Mouse (Mus musculus) neutrophil, adult 83 days (primary cell): ENCODE data around the gene Ubxn1. TPM values are rescaled to one million over a fixed set of nuclear protein-coding genes. Genes with fewer than 3 reads are reported as not detected.

Experiments
- total RNA-seq, 2 experiments: library from RNA; stranded (reverse); gene quantifications; one replicate each; pipeline ENCODE4 v1.2.4; 2023

Ubxn1 gene
- 10 to 100 TPM; 92.2 to 94.2 TPM for total RNA-seq

DNA sequence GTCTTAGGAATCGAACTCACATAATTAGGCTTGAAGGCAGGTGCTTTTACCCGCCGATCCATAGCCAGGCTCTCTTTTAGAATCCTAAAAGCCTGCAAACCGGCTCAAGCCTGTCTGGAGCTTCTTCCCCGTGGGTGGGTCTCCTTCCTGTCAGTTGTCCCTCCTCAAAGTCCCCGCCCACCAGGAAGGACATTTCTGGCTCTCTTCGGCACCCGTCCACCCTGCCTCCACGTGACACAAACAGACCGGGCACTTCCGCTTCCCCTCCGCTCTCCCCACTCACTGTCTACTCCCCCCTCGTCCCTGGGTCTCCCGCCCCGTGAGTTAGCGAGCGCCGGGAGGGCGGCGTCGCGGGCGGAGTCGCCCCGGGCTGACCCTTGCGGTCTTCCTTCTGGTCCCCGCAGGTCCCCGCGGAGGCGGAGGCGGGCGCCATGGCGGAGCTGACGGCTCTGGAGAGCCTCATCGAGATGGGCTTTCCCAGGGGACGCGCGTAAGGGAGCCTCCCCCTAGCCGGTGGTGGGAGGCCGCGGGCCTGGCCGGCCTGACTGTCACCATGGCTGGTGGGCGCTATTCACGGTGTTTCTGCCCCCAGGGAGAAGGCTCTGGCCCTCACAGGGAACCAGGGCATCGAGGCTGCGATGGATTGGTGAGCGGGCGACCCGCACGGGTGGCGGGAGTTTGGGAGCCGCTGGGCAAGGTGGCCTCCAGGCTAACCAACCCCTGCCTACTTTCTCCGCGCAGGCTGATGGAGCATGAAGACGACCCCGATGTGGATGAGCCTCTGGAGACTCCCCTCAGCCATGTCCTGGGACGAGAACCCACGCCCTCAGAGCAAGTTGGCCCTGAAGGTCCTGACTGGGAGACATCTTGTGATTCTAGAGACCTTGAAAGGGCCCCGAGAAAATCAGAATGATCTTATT lies at the start of gene Ubxn1:
TSS of gene Ubxn1 (plus strand) at position 230 of the 920 bp plus-strand sequence.

DNA sequence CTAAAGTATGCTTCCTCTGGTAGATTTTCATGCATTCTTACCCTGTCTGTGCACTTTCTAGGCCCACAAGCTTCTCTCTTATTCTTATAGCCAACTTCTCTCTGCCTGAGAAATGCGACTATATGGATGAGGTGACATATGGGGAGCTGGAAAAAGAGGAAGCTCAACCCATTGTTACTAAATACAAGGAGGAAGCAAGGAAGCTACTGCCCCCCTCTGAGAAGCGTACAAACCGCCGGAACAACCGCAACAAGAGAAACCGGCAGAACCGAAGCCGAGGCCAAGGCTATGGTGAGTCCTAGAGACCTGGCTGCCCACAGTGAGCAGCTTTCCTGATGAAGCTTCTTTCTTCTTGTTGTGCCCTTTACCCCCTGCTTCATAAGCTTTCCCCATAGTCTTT lies 41.6 kb upstream of the Ubxn1 start, which contains the start of gene AC129217.1:
TSS of gene AC129217.1 (plus strand) at position 114 of the 400 bp plus-strand sequence.

GRCm38 (mm10) chr19:8837251-8837791 lies 34.0 kb upstream of the Ubxn1 start, which contains the start of gene Bscl2:
Bscl2 (plus strand) TSS chr19:8837467.

DNA sequence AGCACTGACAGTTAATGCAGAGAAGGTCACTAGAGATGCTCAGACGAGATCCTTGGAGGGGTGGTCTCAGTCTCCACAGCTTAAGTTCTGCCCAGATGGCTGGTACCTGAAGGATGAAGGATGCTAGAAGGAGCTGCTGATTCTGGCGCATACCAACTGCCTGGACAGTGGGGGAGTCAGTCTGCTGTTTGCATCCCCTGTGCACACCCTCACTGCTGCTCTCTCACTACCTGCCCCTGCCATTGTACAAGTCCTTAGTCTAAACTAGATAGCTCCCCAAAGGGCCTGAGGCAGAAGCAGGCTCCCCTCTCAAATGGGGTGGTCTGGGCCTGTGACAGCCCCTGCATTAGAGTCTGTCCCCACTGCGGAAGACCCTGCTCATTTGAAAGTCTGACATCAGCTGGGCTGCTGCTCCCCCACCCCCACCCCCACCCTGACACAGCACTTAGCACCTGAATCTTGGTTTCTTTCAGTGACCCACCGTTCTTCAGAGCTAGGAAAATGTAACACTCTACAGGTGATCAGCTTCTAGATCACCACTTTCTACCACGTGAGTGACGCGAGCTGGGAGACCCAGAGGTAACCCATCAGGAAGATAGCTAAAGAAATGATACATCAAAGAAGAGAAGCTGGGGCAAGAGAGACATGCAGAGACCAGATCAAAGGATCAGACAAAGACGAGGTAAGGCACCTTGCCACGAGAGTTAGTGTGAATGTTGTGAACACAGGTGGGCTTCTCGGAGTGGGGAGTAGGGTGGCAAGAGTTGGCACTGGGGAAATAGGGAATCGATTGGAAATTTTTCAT lies 32.0 kb upstream of the Ubxn1 start, which contains the start of gene Gng3:
TSS of gene Gng3 (minus strand) at position 92 of the 805 bp plus-strand sequence.

GRCm38 (mm10) chr19:8850402-8850901 lies 20.8 kb upstream of the Ubxn1 start, which contains the start of gene Lrrn4cl:
Lrrn4cl (plus strand) TSS chr19:8850768.

DNA sequence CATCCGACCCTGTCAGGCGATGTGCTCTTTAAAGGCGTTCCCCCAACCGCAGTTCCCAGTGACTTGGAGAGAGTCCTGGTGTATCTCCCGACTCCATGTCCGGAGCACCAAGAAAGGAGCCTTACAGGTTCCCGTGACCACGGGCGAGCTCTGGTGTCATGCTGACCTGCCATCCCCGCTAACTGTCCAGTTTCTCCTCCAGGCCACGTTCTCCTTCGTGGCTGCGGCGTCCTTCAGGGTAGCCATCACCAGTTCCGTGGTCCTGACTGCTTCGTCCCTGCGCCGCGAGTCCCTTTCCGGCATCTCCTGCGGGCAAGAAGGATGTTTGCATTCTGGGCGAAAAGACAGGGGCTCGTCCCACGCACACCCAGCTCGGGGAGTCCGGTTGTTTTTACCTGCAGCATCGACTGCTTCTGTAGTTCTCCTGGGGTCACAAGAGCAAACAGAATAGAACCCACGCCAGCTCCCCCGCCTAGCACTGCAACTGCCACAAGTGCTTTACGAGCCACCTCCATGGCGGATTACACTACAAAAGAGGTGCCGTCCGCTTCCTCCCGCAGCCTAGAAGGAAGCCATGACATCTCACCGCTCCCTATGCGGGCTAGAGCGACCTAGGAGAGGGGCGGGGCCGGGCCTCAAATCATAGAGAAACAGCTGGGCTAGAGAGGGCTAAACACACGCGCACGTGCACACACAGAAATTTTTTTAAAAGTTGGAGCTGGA lies 9.2 kb downstream of the Ubxn1 start, which contains the start of gene Uqcc3:
TSS of gene Uqcc3 (minus strand) at position 613 of the 723 bp plus-strand sequence.

DNA sequence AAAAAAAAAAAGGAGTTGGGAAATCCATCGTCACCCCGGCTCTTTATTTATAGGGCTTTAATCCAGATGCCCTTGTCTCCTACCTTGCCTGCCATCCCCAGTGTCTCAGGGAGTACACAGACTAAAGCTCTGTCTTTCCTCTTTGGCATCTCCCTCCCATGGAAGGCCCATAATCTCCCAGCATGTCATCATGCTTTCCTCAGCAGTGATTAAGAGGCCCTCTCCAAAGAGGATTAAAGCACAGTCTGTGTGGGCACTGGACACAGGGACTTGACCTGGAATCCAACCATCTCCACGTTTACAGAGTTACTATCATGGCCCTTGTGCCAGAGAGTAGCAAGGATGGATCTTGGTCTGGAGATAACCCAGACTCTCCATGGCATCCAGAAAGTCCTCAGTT lies 12.3 kb downstream of the Ubxn1 start, which contains the start of the genes Lbhd1 and Gm49403:
TSS of gene Lbhd1 (plus strand) at position 117 of the 400 bp plus-strand sequence.
TSS of gene Gm49403 (plus strand) at position 315 of the 400 bp plus-strand sequence.

DNA sequence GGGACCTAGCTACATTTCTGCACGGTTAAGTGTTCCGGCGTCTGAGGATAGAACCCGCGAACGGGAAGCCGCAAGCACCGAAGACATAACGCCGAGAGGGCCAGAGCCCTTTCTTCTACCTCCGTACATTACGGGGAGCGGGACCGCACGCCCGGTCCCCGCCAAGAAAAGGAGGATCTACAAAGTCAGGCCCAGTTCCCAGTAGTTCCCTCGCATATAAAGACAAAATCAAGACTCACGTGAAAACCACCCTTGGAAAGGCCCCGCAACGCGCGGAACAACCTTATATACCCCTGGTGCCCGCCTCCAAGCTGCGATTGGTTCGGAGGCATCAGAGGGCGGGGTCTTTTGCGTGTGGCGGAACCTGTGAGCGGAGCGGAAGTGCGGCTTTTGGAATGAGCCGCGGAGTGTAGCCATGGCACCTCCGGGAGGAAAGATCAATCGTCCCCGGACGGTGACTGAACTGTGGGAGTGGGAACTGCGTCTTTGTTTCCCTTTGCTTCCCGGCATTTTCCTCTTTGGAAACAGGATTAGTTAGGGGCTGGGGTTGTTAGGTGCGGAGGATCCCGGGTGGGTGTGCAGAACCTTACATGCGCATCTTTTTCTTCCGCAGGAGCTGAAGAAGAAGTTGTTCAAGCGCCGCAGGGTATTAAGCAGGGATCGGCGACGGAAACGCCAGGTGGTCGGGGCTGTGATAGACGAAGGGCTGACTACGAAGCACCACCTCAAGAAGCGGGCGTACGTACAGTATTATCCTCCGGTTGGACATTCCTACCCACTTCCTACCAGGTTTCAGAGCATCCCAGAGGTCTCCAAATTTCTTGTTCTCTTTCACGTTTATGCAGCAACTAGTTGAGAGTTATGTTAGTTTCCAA lies 17.5 kb downstream of the Ubxn1 start, which contains the start of the genes 1810009A15Rik and Gm49416:
TSS of gene 1810009A15Rik (plus strand) at position 343 of the 875 bp plus-strand sequence.
TSS of gene Gm49416 (plus strand) at position 416 of the 875 bp plus-strand sequence.

GRCm38 (mm10) chr19:8892829-8893766 lies 21.8 kb downstream of the Ubxn1 start, which contains the start of gene Ints5:
Ints5 (plus strand) TSS chr19:8893005.

GRCm38 (mm10) chr19:8897865-8898495 lies 26.7 kb downstream of the Ubxn1 start, which contains the start of gene Ganab:
Ganab (plus strand) TSS chr19:8898071.

GRCm38 (mm10) chr19:8920073-8920736 lies 48.9 kb downstream of the Ubxn1 start, which contains the start of gene B3gat3:
B3gat3 (plus strand) TSS chr19:8920374.

Other genes starting within 250 kb of the Ubxn1 start
- under 1 TPM; 0.07 to 0.39 TPM for gene Chrm1, start 207.7 kb upstream of the Ubxn1 start, total RNA-seq
- gene Slc3a2, start 148.1 kb upstream of the Ubxn1 start, total RNA-seq: 100 to 1,000 TPM; 110 to 140 TPM
- gene Wdr74, start 135.7 kb upstream of the Ubxn1 start, total RNA-seq: 10 to 100 TPM; 18.5 to 22.5 TPM
- gene 1700092M07Rik, start 130.8 kb upstream of the Ubxn1 start, total RNA-seq: 1 to 10 TPM in 1 of 2 experiments, not detected in 1; 1.6 TPM
- 10 to 100 TPM; 95.0 to 99.4 TPM for gene Stx5a, start 130.1 kb upstream of the Ubxn1 start, total RNA-seq
- 100 to 1,000 TPM; 148 to 149 TPM for gene Nxf1, start 114.4 kb upstream of the Ubxn1 start, total RNA-seq
- gene Tmem223, start 100.5 kb upstream of the Ubxn1 start, total RNA-seq: 10 to 100 TPM; 24.2 to 30.1 TPM
- 10 to 100 TPM; 81.5 to 81.7 TPM for gene Tmem179b, start 97.0 kb upstream of the Ubxn1 start, total RNA-seq
- gene Taf6l, start 85.1 kb upstream of the Ubxn1 start, total RNA-seq: 10 to 100 TPM; 12.6 to 14.4 TPM
- 10 to 100 TPM; 42.9 to 43.0 TPM for gene Polr2g, start 72.9 kb upstream of the Ubxn1 start, total RNA-seq
- gene Zbtb3, start 68.9 kb upstream of the Ubxn1 start, total RNA-seq: 1 to 10 TPM; 1.1 to 1.4 TPM
- 10 to 100 TPM; 25.6 to 25.7 TPM for gene Ttc9c, start 52.2 kb upstream of the Ubxn1 start, total RNA-seq
- 10 to 100 TPM; 91.2 to 95.0 TPM for gene Hnrnpul2, start 51.5 kb upstream of the Ubxn1 start, total RNA-seq
- gene AC129217.1, start 41.7 kb upstream of the Ubxn1 start, total RNA-seq: 10 to 100 TPM in 1 of 2 experiments, 1 to 10 TPM in 1; 3.1 to 11.6 TPM
- gene Bscl2, start 34.0 kb upstream of the Ubxn1 start, total RNA-seq: 10 to 100 TPM; 57.2 to 57.4 TPM
- gene Gng3, start 32.3 kb upstream of the Ubxn1 start, total RNA-seq: under 1 TPM in 1 of 2 experiments, not detected in 1; 0.33 TPM
- gene Lrrn4cl, start 20.7 kb upstream of the Ubxn1 start, total RNA-seq: under 1 TPM in 1 of 2 experiments, not detected in 1; 0.13 TPM
- 10 to 100 TPM; 17.8 to 24.6 TPM for gene Uqcc3, start 9.4 kb downstream of the Ubxn1 start, total RNA-seq
- 10 to 100 TPM in 1 of 2 experiments, 1 to 10 TPM in 1; 5.4 to 17.3 TPM for gene Lbhd1, start 12.2 kb downstream of the Ubxn1 start, total RNA-seq
- not detected for gene Gm49403, start 12.4 kb downstream of the Ubxn1 start, total RNA-seq
- gene 1810009A15Rik, start 17.4 kb downstream of the Ubxn1 start, total RNA-seq: 10 to 100 TPM; 19.4 to 31.7 TPM
- 10 to 100 TPM in 1 of 2 experiments, not detected in 1; 10.3 TPM for gene Gm49416, start 17.4 kb downstream of the Ubxn1 start, total RNA-seq
- 10 to 100 TPM; 15.0 to 15.1 TPM for gene Ints5, start 21.5 kb downstream of the Ubxn1 start, total RNA-seq
- gene Ganab, start 26.6 kb downstream of the Ubxn1 start, total RNA-seq: 10 to 100 TPM; 88.6 to 94.6 TPM
- 10 to 100 TPM; 39.8 to 40.9 TPM for gene B3gat3, start 48.9 kb downstream of the Ubxn1 start, total RNA-seq
- 1 to 10 TPM; 2.4 to 3.1 TPM for gene Rom1, start 57.9 kb downstream of the Ubxn1 start, total RNA-seq
- 10 to 100 TPM; 46.2 to 51.1 TPM for gene Eml3, start 58.1 kb downstream of the Ubxn1 start, total RNA-seq
- 100 to 1,000 TPM; 106 to 109 TPM for gene Mta2, start 70.4 kb downstream of the Ubxn1 start, total RNA-seq
- 1 to 10 TPM; 7.5 to 8.5 TPM for gene Tut1, start 82.4 kb downstream of the Ubxn1 start, total RNA-seq
- gene Eef1g, start 95.5 kb downstream of the Ubxn1 start, total RNA-seq: 100 to 1,000 TPM; 131 to 159 TPM
- gene Ahnak, start 117.8 kb downstream of the Ubxn1 start, total RNA-seq: 100 to 1,000 TPM; 396 to 493 TPM
- not detected for gene Scgb1a1, start 216.5 kb downstream of the Ubxn1 start, total RNA-seq